Mouse (Mus musculus): ENCODE measurements around the gene Trpc3.

GRCm38 (mm10) chr3:36689392-36690291 lies at the start of gene Trpc3:
- TF ChIP-seq ZC3H11A (IDR thresholded peaks at IDR 0.05; ENCODE audit: borderline replicate concordance, low read depth, low read length) (no peak), CHD2 (IDR thresholded peaks at IDR 0.05; ENCODE audit: low read depth, low read length) (no peak), ZNF384 (IDR thresholded peaks at IDR 0.05; ENCODE audit: low read depth, low read length) (no peak), HCFC1 (IDR thresholded peaks at IDR 0.05; ENCODE audit: borderline replicate concordance, insufficient read depth, low read length) (no peak)

All from ES-E14 (cell line).